26 mouse cellular contexts compared by ENCODE assay signal in genomic region chr1:51739252-51739852, GRCm38 (mm10).
DNase-seq lines count a peak whose midpoint lies in the region; ATAC-seq lines count a peak whose summit lies in the region.
"Had no signal": no experiment of that assay in that cellular context is flagged by ENCODE, and none has a peak within 500 bp of the region (broad histone marks: within the 10 kb centered on the region; RNA-seq: fewer than 3 reads in every experiment).

No protein-coding gene starts in this region.

- H3K9ac ChIP-seq in lung, embryonic 16.5 days (ENCODE audit: low read length), result no peak overlapping the region
- H3K9ac ChIP-seq: heart, embryonic 12.5 days; hindbrain, embryonic 13.5 days; limb, embryonic 13.5 days; neural tube, embryonic 13.5 days had no signal

- H3K9me3 ChIP-seq in lung, embryonic 16.5 days (ENCODE audit: control insufficient read depth, low read length), result no peaks in the 10 kb centered on the region
- H3K9me3 ChIP-seq: heart, embryonic 12.5 days; hindbrain, embryonic 13.5 days; limb, embryonic 13.5 days; neural tube, embryonic 13.5 days had no signal

- H3K27ac ChIP-seq in lung, embryonic 16.5 days (ENCODE audit: low read length), result no peak overlapping the region
- H3K27ac ChIP-seq: hindbrain, embryonic 13.5 days; neural tube, embryonic 13.5 days had no signal

- ATAC-seq in frontal cortex, adult (ENCODE audit: low TSS enrichment), result peak; percentile 45; the same call in 1 of the 2 replicates
- ATAC-seq in lung, embryonic 16.5 days (ENCODE audit: low read depth), result peak; percentile 59
- ATAC-seq: forebrain, embryonic 14.5 days; intestine, postnatal 0 days; Patski had no signal

- H3K4me2 ChIP-seq in lung, embryonic 16.5 days (ENCODE audit: low read depth, low read length), result no peak overlapping the region
- H3K4me2 ChIP-seq: heart, embryonic 12.5 days; hindbrain, embryonic 13.5 days; limb, embryonic 13.5 days; liver, embryonic 11.5 days; neural tube, embryonic 13.5 days had no signal

- H3K4me1 ChIP-seq in lung, embryonic 16.5 days (replicated peaks; ENCODE audit: control insufficient read depth, insufficient read depth, low read length), result peaks cover 3% of the 10 kb centered on the region; the same call in 1 of the 2 replicates
- H3K4me1 ChIP-seq: hindbrain, embryonic 13.5 days; limb, embryonic 13.5 days; neural tube, embryonic 13.5 days had no signal

- H3K27me3 ChIP-seq in lung, embryonic 16.5 days (ENCODE audit: control insufficient read depth, insufficient read depth, low read depth, low read length), result no peaks in the 10 kb centered on the region
- H3K27me3 ChIP-seq: heart, embryonic 12.5 days; hindbrain, embryonic 13.5 days; limb, embryonic 13.5 days; neural tube, embryonic 13.5 days; Patski had no signal

- WGBS in lung, embryonic 16.5 days, result 41% methylated on average over 5 of the region's 5 CpGs

- DNase-seq in frontal cortex, postnatal 25 days (ENCODE audit: low spot score in 2 of 2), result no peak
- DNase-seq in layer of hippocampus, adult 9-11 months, result peak; percentile 43
- DNase-seq in layer of hippocampus, postnatal 36 days, result no peak
- DNase-seq in lung, postnatal 25 days (ENCODE audit: low spot score), result peak; percentile 36
- no peak for DNase-seq in kidney, postnatal 36 days
- DNase-seq: adrenal gland, postnatal 10 days; cerebellum, adult 8-10 months; cerebellum, postnatal 25 days; gastrocnemius, postnatal 10 days; heart, adult 18-20 months; heart, postnatal 4 days; kidney, adult 9 months; kidney, postnatal 10 days; thymus, adult 2 months; thymus, postnatal 36 days had no signal

- no peak overlapping the region for H3K4me3 ChIP-seq in lung, embryonic 16.5 days (ENCODE audit: low read length)
- H3K4me3 ChIP-seq: heart, embryonic 12.5 days; hindbrain, embryonic 13.5 days; limb, embryonic 13.5 days; myocyte; neural tube, embryonic 13.5 days had no signal

- no peaks in the 10 kb centered on the region; the same call in 1 of the 2 replicates for H3K36me3 ChIP-seq in lung, embryonic 16.5 days (ENCODE audit: control insufficient read depth, insufficient read depth, low read length)
- H3K36me3 ChIP-seq: hindbrain, embryonic 13.5 days; neural tube, embryonic 13.5 days had no signal

Comparison
In these comparisons a context has a peak if more than half of its experiments do, and no peak if none do; other contexts are left out.
1. DNase-seq: peak in layer of hippocampus, adult 9-11 months (single experiment) and lung, postnatal 25 days (single experiment); none in frontal cortex, postnatal 25 days (0 of 2), layer of hippocampus, postnatal 36 days (0 of 2) and kidney, postnatal 36 days (0 of 2).